Mouse (Mus musculus): Measurements from ENCODE around the gene Gnl1. TPM values are rescaled to one million over a fixed set of nuclear protein-coding genes. Genes with fewer than 3 reads are reported as not detected.
A peak's percentile ranks its signal among the peaks of the same experiment; 100 is the strongest.
"Not testable (repeated sequence)": the region's sequence is repeated elsewhere in the genome, so short reads cannot be mapped to it uniquely, and the experiment has no call there.

Gnl1 gene
- polyA plus RNA-seq, 1 experiment from 2014 or later: 29.6 TPM

DNA sequence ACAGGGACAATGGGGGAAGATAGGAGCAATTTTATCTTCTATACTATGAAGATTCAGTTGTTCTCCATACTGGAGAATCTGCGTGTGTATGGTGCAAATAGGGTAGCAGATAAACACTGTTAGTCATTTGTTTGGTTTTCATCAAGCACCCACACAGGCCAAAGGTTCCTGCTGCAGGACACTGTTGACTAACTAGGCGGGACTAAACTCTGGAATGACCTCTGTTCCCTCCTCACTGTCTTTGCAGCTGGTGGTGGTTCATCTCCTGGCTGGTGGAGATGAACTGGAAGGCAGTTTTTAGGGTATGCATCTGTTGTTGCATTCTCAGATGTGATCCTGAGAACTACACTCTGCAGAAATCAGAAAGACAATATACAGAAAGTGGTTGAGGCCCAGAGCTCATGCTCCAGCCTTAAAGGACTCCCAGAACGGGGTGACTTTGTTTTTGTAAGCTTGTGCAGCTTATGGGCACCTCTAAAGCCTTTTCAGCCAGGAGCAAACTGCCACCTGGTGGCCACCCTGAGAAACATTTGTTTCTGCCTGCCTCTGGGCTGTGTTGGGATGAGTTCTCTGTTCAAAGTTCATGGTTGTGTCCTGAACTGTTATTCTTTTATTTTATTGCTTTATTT, 55.5 kb downstream of the Gnl1 start:
- not testable (repeated sequence) for H3K27me3 ChIP-seq (replicated peaks; ENCODE audit: insufficient read depth, low read length); H3K4me2 ChIP-seq (replicated peaks; ENCODE audit: low read depth, low read length); H3K36me3 ChIP-seq (ENCODE audit: insufficient read depth, low read length); H3K9ac ChIP-seq (replicated peaks; ENCODE audit: low read depth); H3K27ac ChIP-seq (ENCODE audit: low read length); H3K4me1 ChIP-seq (ENCODE audit: insufficient read depth, low read depth, low read length); H3K4me3 ChIP-seq (ENCODE audit: low read depth, low read length); H3K9me3 ChIP-seq (ENCODE audit: low read length)
- DNase-seq (ENCODE audit: low spot score) (peak; percentile 69), ATAC-seq (peak; percentile 47)
- 27% methylated on average over 3 of the region's 3 CpGs for WGBS
- peak; percentile 66 for TF ChIP-seq CTCF (IDR thresholded peaks at IDR 0.05)

DNA sequence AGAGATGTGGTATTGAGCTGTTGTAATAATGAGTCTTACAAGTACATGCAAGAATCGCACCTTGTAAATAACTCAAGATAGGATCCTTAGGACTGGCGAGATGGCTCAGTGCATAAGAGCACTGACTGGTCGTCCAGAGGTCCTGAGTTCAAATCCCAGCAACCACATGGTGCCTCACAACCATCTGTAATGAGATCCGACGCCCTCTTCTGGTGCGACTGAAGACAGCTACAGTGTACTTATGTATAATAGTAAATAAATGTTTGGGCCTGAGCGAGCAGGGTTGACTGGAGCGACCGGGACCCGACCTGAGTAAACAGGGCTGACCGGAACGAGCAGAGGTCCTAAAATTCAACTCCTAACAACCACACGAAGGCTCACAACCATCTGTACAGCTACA, 56.5 kb downstream of the Gnl1 start:
- not testable (repeated sequence) for H3K27ac ChIP-seq (ENCODE audit: low read length); H3K4me2 ChIP-seq (replicated peaks; ENCODE audit: low read depth, low read length); ATAC-seq; H3K4me3 ChIP-seq (ENCODE audit: low read depth, low read length); H3K27me3 ChIP-seq (replicated peaks; ENCODE audit: insufficient read depth, low read length); H3K36me3 ChIP-seq (ENCODE audit: insufficient read depth, low read length); DNase-seq (ENCODE audit: low spot score); H3K4me1 ChIP-seq (ENCODE audit: insufficient read depth, low read depth, low read length); H3K9ac ChIP-seq (replicated peaks; ENCODE audit: low read depth); H3K9me3 ChIP-seq (ENCODE audit: low read length)
- 76% methylated on average over 13 of the region's 13 CpGs for WGBS

MicroRNA genes within 50 kb of the gene (microRNA counts, 519-probe panel; counts per million panel counts)
- not detected for microRNA mmu-miR-877

Small RNA genes lying within 50 kb of the gene (microRNA-seq; reads per million reads assigned to microRNA genes)
- gene Mir877: 26.7 reads per million, percentile 32 among the genes with 10 or more reads in this experiment

Other genes with a start within 250 kb of the Gnl1 start
- gene Ier3, start 158.2 kb upstream of the Gnl1 start, polyA plus RNA-seq (2015; fragmentation: Nextera tagmentation; extraction: Ambion mirVana): 205 and 234 TPM in 2 replicates
- 106 and 117 TPM in 2 replicates for gene Flot1, start 156.6 kb upstream of the Gnl1 start, polyA plus RNA-seq (2015; fragmentation: Nextera tagmentation; extraction: Ambion mirVana)
- gene Tubb5, start 141.5 kb upstream of the Gnl1 start, polyA plus RNA-seq (2015; fragmentation: Nextera tagmentation; extraction: Ambion mirVana): 292 and 298 TPM in 2 replicates
- 2.8 and 3.1 TPM in 2 replicates for gene Mdc1, start 138.3 kb upstream of the Gnl1 start, polyA plus RNA-seq (2015; fragmentation: Nextera tagmentation; extraction: Ambion mirVana)
- gene Nrm, start 118.5 kb upstream of the Gnl1 start, polyA plus RNA-seq (2015; fragmentation: Nextera tagmentation; extraction: Ambion mirVana): 21.4 and 22.9 TPM in 2 replicates
- gene Ppp1r18, start 114.3 kb upstream of the Gnl1 start, polyA plus RNA-seq (2015; fragmentation: Nextera tagmentation; extraction: Ambion mirVana): 23.4 and 25.4 TPM in 2 replicates
- gene Dhx16, start 100.0 kb upstream of the Gnl1 start, polyA plus RNA-seq (2015; fragmentation: Nextera tagmentation; extraction: Ambion mirVana): 22.3 and 25.8 TPM in 2 replicates
- gene 2310061I04Rik, start 82.4 kb upstream of the Gnl1 start, polyA plus RNA-seq (2015; fragmentation: Nextera tagmentation; extraction: Ambion mirVana): 15.9 and 18.5 TPM in 2 replicates
- gene Atat1, start 69.8 kb upstream of the Gnl1 start, polyA plus RNA-seq (2015; fragmentation: Nextera tagmentation; extraction: Ambion mirVana): 19.3 and 24.6 TPM in 2 replicates
- 40.7 and 44.8 TPM in 2 replicates for gene Mrps18b, start 63.5 kb upstream of the Gnl1 start, polyA plus RNA-seq (2015; fragmentation: Nextera tagmentation; extraction: Ambion mirVana)
- 21.4 and 23.5 TPM in 2 replicates for gene Ppp1r10, start 63.4 kb upstream of the Gnl1 start, polyA plus RNA-seq (2015; fragmentation: Nextera tagmentation; extraction: Ambion mirVana)
- 61.2 and 67.8 TPM in 2 replicates for gene Abcf1, start 10.1 kb upstream of the Gnl1 start, polyA plus RNA-seq (2015; fragmentation: Nextera tagmentation; extraction: Ambion mirVana)
- gene Prr3, start 385 bp downstream of the Gnl1 start, polyA plus RNA-seq (2015; fragmentation: Nextera tagmentation; extraction: Ambion mirVana): 12.6 and 12.9 TPM in 2 replicates
- 2.7 and 3.7 TPM in 2 replicates for gene H2-T24, start 40.7 kb downstream of the Gnl1 start, polyA plus RNA-seq (2015; fragmentation: Nextera tagmentation; extraction: Ambion mirVana)
- gene H2-T23, start 53.0 kb downstream of the Gnl1 start, polyA plus RNA-seq (2015; fragmentation: Nextera tagmentation; extraction: Ambion mirVana): 50.4 and 53.1 TPM in 2 replicates
- gene H2-T22, start 62.9 kb downstream of the Gnl1 start, polyA plus RNA-seq (2015; fragmentation: Nextera tagmentation; extraction: Ambion mirVana): 23.9 and 24.4 TPM in 2 replicates
- gene Gm6034, start 63.1 kb downstream of the Gnl1 start, polyA plus RNA-seq (2015; fragmentation: Nextera tagmentation; extraction: Ambion mirVana): not detected in 2 replicates
- gene Gm11127, start 78.5 kb downstream of the Gnl1 start, polyA plus RNA-seq (2015; fragmentation: Nextera tagmentation; extraction: Ambion mirVana): not detected in 2 replicates
- not detected in 2 replicates for gene Gm19684, start 141.8 kb downstream of the Gnl1 start, polyA plus RNA-seq (2015; fragmentation: Nextera tagmentation; extraction: Ambion mirVana)
- not detected in 2 replicates for gene Gm7030, start 149.6 kb downstream of the Gnl1 start, polyA plus RNA-seq (2015; fragmentation: Nextera tagmentation; extraction: Ambion mirVana)
- 6.7 and 9.6 TPM in 2 replicates for gene Gm8909, start 188.7 kb downstream of the Gnl1 start, polyA plus RNA-seq (2015; fragmentation: Nextera tagmentation; extraction: Ambion mirVana)
- gene H2-T3, start 210.4 kb downstream of the Gnl1 start, polyA plus RNA-seq (2015; fragmentation: Nextera tagmentation; extraction: Ambion mirVana): 0.12 TPM in 2 replicates

Measured in lung, postnatal 0 days (tissue).